Mouse (Mus musculus) CH12.LX (cell line): ENCODE results near the gene Krtap19-5.

Experiments
- JUND ChIP-seq: conservative IDR thresholded peaks from 2 replicates; pipeline ENCODE4 v1.6.1; 2011; ENCODE audit warnings: low read depth, low read length, improper control_type of control experiment
- ZMIZ1 ChIP-seq: IDR thresholded peaks from 2 replicates; pipeline ENCODE4 v1.6.1; 2012; ENCODE audit warnings: low read depth, mild to moderate bottlenecking, inconsistent platforms, low read length, improper control_type of control experiment

- no peak for TF ChIP-seq JUND
- TF ChIP-seq ZMIZ1 = no peak
Observed at GRCm38 (mm10) chr16:88877938-88878337, 18.3 kb downstream of the Krtap19-5 start, which contains the start of gene Krtap19-3.
